Mouse (Mus musculus) midbrain, embryonic 12.5 days (tissue): Measurements from ENCODE around the gene Tbc1d2. TPM values are rescaled to one million over a fixed set of nuclear protein-coding genes. Genes with fewer than 3 reads are reported as not detected.
"Not testable (repeated sequence)": the region's sequence is repeated elsewhere in the genome, so short reads cannot be mapped to it uniquely, and the experiment has no call there.

Source experiments
- ATAC-seq: fragments of 200-750 bp; cut with Nextera tagmentation; 2 replicates; pipeline ENCODE4 v1.8.0; 2017; ENCODE audit warnings: low read depth, moderate TSS enrichment, moderate library complexity; ENCODE audit not compliant: low FRiP score
- H3K27ac ChIP-seq: fragments of 300-500 bp; sonication (generic); replicated peaks from 2 replicates; pipeline ENCODE4 v1.5.1; 2016; ENCODE audit warnings: mild to moderate bottlenecking
- H3K27me3 ChIP-seq: fragments of 300-500 bp; sonication (generic); 2 replicates; pipeline ENCODE4 v1.6.1; 2016; ENCODE audit warnings: mild to moderate bottlenecking
- H3K36me3 ChIP-seq: fragments of 300-500 bp; sonication (generic); 2 replicates; pipeline ENCODE4 v1.6.1; 2016
- H3K4me1 ChIP-seq: fragments of 300-500 bp; sonication (generic); 2 replicates; pipeline ENCODE4 v1.6.1; 2016
- H3K4me2 ChIP-seq: fragments of 300-500 bp; sonication (generic); replicated peaks from 2 replicates; pipeline ENCODE4 v1.6.1; 2016; ENCODE audit warnings: mild to moderate bottlenecking, moderate library complexity
- H3K4me3 ChIP-seq: fragments of 300-500 bp; sonication (generic); 2 replicates; pipeline ENCODE4 v1.5.1; 2016; ENCODE audit warnings: mild to moderate bottlenecking
- H3K9ac ChIP-seq: fragments of 300-500 bp; sonication (generic); replicated peaks from 2 replicates; pipeline ENCODE4 v1.6.1; 2016; ENCODE audit warnings: mild to moderate bottlenecking, moderate library complexity
- H3K9me3 ChIP-seq: fragments of 300-500 bp; sonication (generic); 2 replicates; pipeline ENCODE4 v1.6.1; 2016; ENCODE audit warnings: mild to moderate bottlenecking
- WGBS: fragments of 180-500 bp; shearing (Covaris S2); methylation state at CpG from one replicate; pipeline ENCODE4 v1.1.7; 2016; 5-methylcytosine and 5-hydroxymethylcytosine counted together
- polyA plus RNA-seq: library from polyadenylated mRNA; unstranded; fragments of >200 nt; fragmentation: Nextera tagmentation; extraction: Ambion mirVana; gene quantifications from 2 replicates; pipeline ENCODE4 v1.2.1, GENCODE M21; 2016

Gene Tbc1d2
- polyA plus RNA-seq, 1 experiment from 2014 or later, result 0.84 TPM

GRCm38 (mm10) chr4:46585041-46585810 lies 64.8 kb downstream of the Tbc1d2 start:
- no peak overlapping the region for H3K4me2 ChIP-seq
- no peak overlapping the region for H3K9ac ChIP-seq
- no peaks in the 10 kb centered on the region for H3K4me1 ChIP-seq
- H3K27me3 ChIP-seq, result no peaks in the 10 kb centered on the region
- 72% methylated on average over 13 of the region's 13 CpGs for WGBS
- H3K27ac ChIP-seq, result no peak overlapping the region
- no peak overlapping the region for H3K4me3 ChIP-seq
- H3K36me3 ChIP-seq, result no peaks in the 10 kb centered on the region
- no peak for ATAC-seq
- H3K9me3 ChIP-seq, result peaks cover 3% of the 10 kb centered on the region; the same call in 1 of the 2 replicates

GRCm38 (mm10) chr4:46584536-46584935 lies 65.5 kb downstream of the Tbc1d2 start:
- H3K9me3 ChIP-seq, H3K4me3 ChIP-seq, H3K27me3 ChIP-seq, ATAC-seq, H3K36me3 ChIP-seq, H3K27ac ChIP-seq, H3K4me2 ChIP-seq, H3K9ac ChIP-seq, H3K4me1 ChIP-seq: not testable (repeated sequence)
- WGBS, result 85% methylated on average over 3 of the region's 3 CpGs

- H3K9ac ChIP-seq, H3K27ac ChIP-seq, H3K27me3 ChIP-seq, H3K36me3 ChIP-seq, H3K9me3 ChIP-seq, H3K4me1 ChIP-seq, H3K4me3 ChIP-seq, ATAC-seq, H3K4me2 ChIP-seq: not testable (repeated sequence)
- 88% methylated on average over 2 of the region's 6 CpGs for WGBS
Measured at GRCm38 (mm10) chr4:46584084-46584483, 65.9 kb downstream of the Tbc1d2 start.

GRCm38 (mm10) chr4:46582024-46582423 lies 68.0 kb downstream of the Tbc1d2 start:
- WGBS, result 91% methylated on average over 9 of the region's 9 CpGs
- not testable (repeated sequence) for H3K27ac ChIP-seq, H3K36me3 ChIP-seq, H3K4me2 ChIP-seq, H3K9ac ChIP-seq, ATAC-seq, H3K4me3 ChIP-seq, H3K9me3 ChIP-seq, H3K4me1 ChIP-seq, H3K27me3 ChIP-seq

- 93% methylated on average over 22 of the region's 22 CpGs for WGBS
- not testable (repeated sequence) for H3K4me3 ChIP-seq, H3K36me3 ChIP-seq, H3K9ac ChIP-seq, H3K9me3 ChIP-seq, ATAC-seq, H3K4me1 ChIP-seq, H3K27me3 ChIP-seq, H3K27ac ChIP-seq, H3K4me2 ChIP-seq
Measured at GRCm38 (mm10) chr4:46581577-46581976, 68.4 kb downstream of the Tbc1d2 start.

GRCm38 (mm10) chr4:46580799-46581243 lies 69.2 kb downstream of the Tbc1d2 start:
- not testable (repeated sequence) for H3K4me1 ChIP-seq, H3K27me3 ChIP-seq, H3K9me3 ChIP-seq, H3K4me2 ChIP-seq, H3K36me3 ChIP-seq, H3K4me3 ChIP-seq, ATAC-seq, H3K27ac ChIP-seq, H3K9ac ChIP-seq
- 92% methylated on average over 15 of the region's 15 CpGs for WGBS

GRCm38 (mm10) chr4:46578796-46579346 lies 71.1 kb downstream of the Tbc1d2 start:
- 91% methylated on average over 8 of the region's 8 CpGs for WGBS
- H3K9me3 ChIP-seq, H3K4me2 ChIP-seq, H3K27ac ChIP-seq, H3K4me3 ChIP-seq, H3K9ac ChIP-seq, H3K4me1 ChIP-seq, H3K36me3 ChIP-seq, H3K27me3 ChIP-seq, ATAC-seq: not testable (repeated sequence)

- H3K4me3 ChIP-seq, result no peak overlapping the region
Measured at GRCm38 (mm10) chr4:46578228-46578627, 71.8 kb downstream of the Tbc1d2 start.

GRCm38 (mm10) chr4:46575509-46576284 lies 74.3 kb downstream of the Tbc1d2 start:
- not testable (repeated sequence) for H3K4me2 ChIP-seq, H3K36me3 ChIP-seq, H3K9ac ChIP-seq, ATAC-seq, H3K27ac ChIP-seq, H3K4me3 ChIP-seq, H3K4me1 ChIP-seq, H3K27me3 ChIP-seq, H3K9me3 ChIP-seq
- WGBS, result 89% methylated on average over 6 of the region's 10 CpGs

More at GRCm38 (mm10) chr4:46578228-46578627, 71.8 kb downstream of the Tbc1d2 start:
- H3K4me1 ChIP-seq, result no peaks in the 10 kb centered on the region
- peaks cover 6% of the 10 kb centered on the region; the same call in 1 of the 2 replicates for H3K9me3 ChIP-seq
- H3K4me2 ChIP-seq, result no peak overlapping the region
- no peak overlapping the region for H3K27ac ChIP-seq
- WGBS, result 73% methylated on average over 1 of the region's 1 CpGs
- no peaks in the 10 kb centered on the region for H3K36me3 ChIP-seq
- H3K27me3 ChIP-seq, result no peaks in the 10 kb centered on the region
- ATAC-seq, result no peak
- H3K9ac ChIP-seq, result no peak overlapping the region

GRCm38 (mm10) chr4:46574841-46575240 lies 75.2 kb downstream of the Tbc1d2 start:
- Histone ChIP-seq H3K27me3 (no peaks in the 10 kb centered on the region), H3K4me3 (no peak overlapping the region), H3K4me2 (no peak overlapping the region), H3K27ac (no peak overlapping the region), H3K36me3 (no peaks in the 10 kb centered on the region), H3K4me1 (peaks cover 2% of the 10 kb centered on the region), H3K9me3 (0 out of 2 replicates have a peak, but pooled peaks cover 3% of the 10 kb centered on the region), H3K9ac (no peak overlapping the region)
- no peak for ATAC-seq
- WGBS, result 93% methylated on average over 12 of the region's 12 CpGs

GRCm38 (mm10) chr4:46574024-46574753 lies 75.8 kb downstream of the Tbc1d2 start:
- H3K4me1 ChIP-seq, result peaks cover 7% of the 10 kb centered on the region
- H3K4me3 ChIP-seq, result no peak overlapping the region
- H3K4me2 ChIP-seq, result no peak overlapping the region
- H3K9ac ChIP-seq, result no peak overlapping the region
- 0 out of 2 replicates have a peak, but pooled peaks cover 3% of the 10 kb centered on the region for H3K9me3 ChIP-seq
- no peaks in the 10 kb centered on the region for H3K36me3 ChIP-seq
- 66% methylated on average over 9 of the region's 9 CpGs for WGBS
- no peaks in the 10 kb centered on the region for H3K27me3 ChIP-seq
- no peak for ATAC-seq
- no peak overlapping the region for H3K27ac ChIP-seq
